Mouse (Mus musculus): ENCODE results near the gene S100a5.

DNA sequence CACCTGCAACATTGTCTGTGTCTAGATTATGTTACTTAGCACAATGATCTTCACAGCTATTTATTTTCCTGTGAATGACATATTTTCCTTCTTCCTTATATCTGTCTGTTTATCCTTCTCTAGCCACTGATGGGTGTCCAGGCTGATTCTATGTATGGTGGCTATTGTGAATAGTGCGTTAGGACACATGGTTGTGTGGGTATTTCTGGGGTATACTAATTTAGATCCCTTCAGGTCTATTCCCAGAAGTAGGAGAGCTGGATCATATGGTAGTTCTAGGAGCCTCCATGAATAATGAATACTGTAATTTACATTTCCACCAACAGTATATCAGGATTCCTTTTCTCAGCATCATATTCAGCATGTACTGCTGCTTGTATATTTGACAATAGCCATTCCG, 41.5 kb downstream of the S100a5 start:
- TF ChIP-seq EP300 (IDR thresholded peaks at IDR 0.05; ENCODE audit: low read depth) (no peak), CTCF (IDR thresholded peaks at IDR 0.05; ENCODE audit: low read depth) (no peak)
